Mouse (Mus musculus): ENCODE results near the gene Mttp. TPM values are rescaled to one million over a fixed set of nuclear protein-coding genes. Genes with fewer than 3 reads are reported as not detected.

Gene Mttp
- polyA plus RNA-seq, 1 experiment: 3.4 TPM

- no peak for TF ChIP-seq POLR2A (IDR thresholded peaks at IDR 0.05; ENCODE audit: low read depth, low read length)
- no peak for TF ChIP-seq CTCF (IDR thresholded peaks at IDR 0.05; ENCODE audit: borderline replicate concordance, insufficient read depth, low read length)
- Histone ChIP-seq H3K27ac (ENCODE audit: insufficient read depth, low read length) (no peak overlapping the region), H3K4me1 (ENCODE audit: control insufficient read depth, insufficient read depth, low read length) (no peaks in the 10 kb centered on the region), H3K4me3 (ENCODE audit: insufficient read depth, low read length) (no peak overlapping the region)
These were observed 25.9 kb downstream of the Mttp start for GRCm38 (mm10) chr3:138118831-138119230.

GRCm38 (mm10) chr3:138118392-138118791, 26.4 kb downstream of the Mttp start:
- TF ChIP-seq POLR2A (IDR thresholded peaks at IDR 0.05; ENCODE audit: low read depth, low read length) (no peak), CTCF (IDR thresholded peaks at IDR 0.05; ENCODE audit: borderline replicate concordance, insufficient read depth, low read length) (no peak)
- no peak overlapping the region for H3K4me3 ChIP-seq (ENCODE audit: insufficient read depth, low read length)
- H3K4me1 ChIP-seq (ENCODE audit: control insufficient read depth, insufficient read depth, low read length): no peaks in the 10 kb centered on the region
- no peak overlapping the region for H3K27ac ChIP-seq (ENCODE audit: insufficient read depth, low read length)

- Histone ChIP-seq H3K27ac (ENCODE audit: insufficient read depth, low read length) (no peak overlapping the region), H3K4me1 (ENCODE audit: control insufficient read depth, insufficient read depth, low read length) (no peaks in the 10 kb centered on the region), H3K4me3 (ENCODE audit: insufficient read depth, low read length) (no peak overlapping the region)
- TF ChIP-seq POLR2A (IDR thresholded peaks at IDR 0.05; ENCODE audit: low read depth, low read length) (no peak), CTCF (IDR thresholded peaks at IDR 0.05; ENCODE audit: borderline replicate concordance, insufficient read depth, low read length) (no peak)
These were observed 27.9 kb downstream of the Mttp start for GRCm38 (mm10) chr3:138116871-138117270.

- TF ChIP-seq POLR2A (IDR thresholded peaks at IDR 0.05; ENCODE audit: low read depth, low read length): no peak
- no peak for TF ChIP-seq CTCF (IDR thresholded peaks at IDR 0.05; ENCODE audit: borderline replicate concordance, insufficient read depth, low read length)
- Histone ChIP-seq H3K27ac (ENCODE audit: insufficient read depth, low read length) (no peak overlapping the region), H3K4me1 (ENCODE audit: control insufficient read depth, insufficient read depth, low read length) (no peaks in the 10 kb centered on the region), H3K4me3 (ENCODE audit: insufficient read depth, low read length) (no peak overlapping the region)
These were observed 30.7 kb downstream of the Mttp start for GRCm38 (mm10) chr3:138114106-138114505.

GRCm38 (mm10) chr3:138110910-138111782, 33.6 kb downstream of the Mttp start:
- Histone ChIP-seq H3K4me3 (ENCODE audit: insufficient read depth, low read length) (no peak overlapping the region), H3K27ac (ENCODE audit: insufficient read depth, low read length) (no peak overlapping the region), H3K4me1 (ENCODE audit: control insufficient read depth, insufficient read depth, low read length) (no peaks in the 10 kb centered on the region)
- TF ChIP-seq POLR2A (IDR thresholded peaks at IDR 0.05; ENCODE audit: low read depth, low read length): no peak
- TF ChIP-seq CTCF (IDR thresholded peaks at IDR 0.05; ENCODE audit: borderline replicate concordance, insufficient read depth, low read length): no peak

GRCm38 (mm10) chr3:138106887-138107286, 37.9 kb downstream of the Mttp start:
- H3K4me1 ChIP-seq (ENCODE audit: control insufficient read depth, insufficient read depth, low read length): no peaks in the 10 kb centered on the region; the same call in 1 of the 2 replicates
- no peak overlapping the region for H3K27ac ChIP-seq (ENCODE audit: insufficient read depth, low read length)
- TF ChIP-seq CTCF (IDR thresholded peaks at IDR 0.05; ENCODE audit: borderline replicate concordance, insufficient read depth, low read length) (no peak), POLR2A (IDR thresholded peaks at IDR 0.05; ENCODE audit: low read depth, low read length) (no peak)
- no peak overlapping the region for H3K4me3 ChIP-seq (ENCODE audit: insufficient read depth, low read length)

- Histone ChIP-seq H3K27ac (ENCODE audit: insufficient read depth, low read length) (no peak overlapping the region), H3K4me3 (ENCODE audit: insufficient read depth, low read length) (no peak overlapping the region), H3K4me1 (ENCODE audit: control insufficient read depth, insufficient read depth, low read length) (no peaks in the 10 kb centered on the region; the same call in 1 of the 2 replicates)
- no peak for TF ChIP-seq CTCF (IDR thresholded peaks at IDR 0.05; ENCODE audit: borderline replicate concordance, insufficient read depth, low read length)
- no peak for TF ChIP-seq POLR2A (IDR thresholded peaks at IDR 0.05; ENCODE audit: low read depth, low read length)
These were observed 39.7 kb downstream of the Mttp start for GRCm38 (mm10) chr3:138105056-138105455.

GRCm38 (mm10) chr3:138103690-138104089, 41.1 kb downstream of the Mttp start:
- Histone ChIP-seq H3K4me1 (ENCODE audit: control insufficient read depth, insufficient read depth, low read length) (no peaks in the 10 kb centered on the region; the same call in 1 of the 2 replicates), H3K27ac (ENCODE audit: insufficient read depth, low read length) (no peak overlapping the region), H3K4me3 (ENCODE audit: insufficient read depth, low read length) (no peak overlapping the region)
- no peak for TF ChIP-seq POLR2A (IDR thresholded peaks at IDR 0.05; ENCODE audit: low read depth, low read length)
- no peak for TF ChIP-seq CTCF (IDR thresholded peaks at IDR 0.05; ENCODE audit: borderline replicate concordance, insufficient read depth, low read length)

- TF ChIP-seq POLR2A (IDR thresholded peaks at IDR 0.05; ENCODE audit: low read depth, low read length) (no peak), CTCF (IDR thresholded peaks at IDR 0.05; ENCODE audit: borderline replicate concordance, insufficient read depth, low read length) (no peak)
- H3K27ac ChIP-seq (ENCODE audit: insufficient read depth, low read length): no peak overlapping the region
These were observed 42.8 kb downstream of the Mttp start for GRCm38 (mm10) chr3:138101936-138102335.

GRCm38 (mm10) chr3:138097718-138098117, 47.0 kb downstream of the Mttp start:
- TF ChIP-seq CTCF (IDR thresholded peaks at IDR 0.05; ENCODE audit: borderline replicate concordance, insufficient read depth, low read length) (no peak), POLR2A (IDR thresholded peaks at IDR 0.05; ENCODE audit: low read depth, low read length) (no peak)
- no peak overlapping the region for H3K4me3 ChIP-seq (ENCODE audit: insufficient read depth, low read length)
- no peak overlapping the region for H3K27ac ChIP-seq (ENCODE audit: insufficient read depth, low read length)
- H3K4me1 ChIP-seq (ENCODE audit: control insufficient read depth, insufficient read depth, low read length): peaks cover 2% of the 10 kb centered on the region; the same call in 1 of the 2 replicates

More at GRCm38 (mm10) chr3:138101936-138102335, 42.8 kb downstream of the Mttp start:
- H3K4me3 ChIP-seq (ENCODE audit: insufficient read depth, low read length): no peak overlapping the region
- H3K4me1 ChIP-seq (ENCODE audit: control insufficient read depth, insufficient read depth, low read length): no peaks in the 10 kb centered on the region; the same call in 1 of the 2 replicates

All from embryonic fibroblast, embryonic 13.5 days (primary cell).